Mouse (Mus musculus) T-helper 1 cell (primary cell): ENCODE data around the gene Gm11116.
"Not testable (repeated sequence)": the region's sequence is repeated elsewhere in the genome, so short reads cannot be mapped to it uniquely, and the experiment has no call there.

Experiments used
- in situ Hi-C: fragments of 300-600 bp; cut with MboI, MseI; formaldehyde crosslinking; loops from one replicate; pipeline ENCODE4 v1.15.1; 2025; ENCODE audit warnings: high pct_unique_total_duplicates

Gene Gm11116

GRCm38 (mm10) chr5:88111430-88111829 lies at the start of gene Gm11116:
TSS of gene Gm11116 (minus strand) at chr5:88111530.
- in situ Hi-C loops = no loop called here

- in situ Hi-C loops = no loop called here
Observed at GRCm38 (mm10) chr5:88153999-88154398, 42.7 kb upstream of the Gm11116 start, which contains the start of gene Gm11115. TSS of gene Gm11115 (minus strand) at chr5:88154099.

DNA sequence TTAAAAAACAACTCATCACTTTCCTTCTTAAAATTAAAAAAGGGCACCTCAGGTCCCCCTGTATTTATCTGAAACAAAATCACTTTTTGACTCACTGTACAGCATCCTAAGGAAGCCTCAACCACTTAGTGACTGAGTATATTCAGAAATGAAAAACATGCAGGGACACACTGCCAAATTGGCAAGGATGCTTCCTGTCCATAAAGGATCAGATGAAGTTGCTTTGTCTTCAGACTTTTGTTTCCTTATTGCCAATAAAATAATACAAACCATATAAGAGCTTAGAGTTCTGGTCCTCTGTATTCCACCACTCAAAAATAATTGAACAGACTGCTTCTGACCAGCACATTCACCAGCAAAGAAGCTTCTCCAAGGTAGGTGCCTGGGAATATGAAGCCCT lies 25.1 kb downstream of the Gm11116 start, which contains the start of gene Smr2:
TSS of gene Smr2 (plus strand) at position 301 of the 400 bp plus-strand sequence.
- in situ Hi-C loops = not testable (repeated sequence)
